Mouse (Mus musculus) cerebellum, adult 2 months (tissue): ENCODE results near the gene Fam71a. TPM values are rescaled to one million over a fixed set of nuclear protein-coding genes. Genes with fewer than 3 reads are reported as not detected.
"Not testable (repeated sequence)": the region's sequence is repeated elsewhere in the genome, so short reads cannot be mapped to it uniquely, and the experiment has no call there.

Source experiments
- DNase-seq, 2 experiments: peaks; one replicate each; pipeline ENCODE4 v3.0.0; 2021
- H3K27ac ChIP-seq: fragments of 200-500 bp; 2 replicates; pipeline ENCODE4 v1.5.1; 2012; ENCODE audit warnings: low read length, control low read depth, inconsistent platforms; ENCODE audit not compliant: insufficient read depth
- H3K27me3 ChIP-seq: fragments of 200-500 bp; 2 replicates; pipeline ENCODE4 v1.6.1; 2012; ENCODE audit warnings: inconsistent platforms, mild to moderate bottlenecking, low read length, moderate library complexity; ENCODE audit not compliant: control insufficient read depth, insufficient read depth
- H3K4me1 ChIP-seq: fragments of 200-500 bp; 2 replicates; pipeline ENCODE4 v1.6.1; 2011; ENCODE audit warnings: low read length; ENCODE audit not compliant: control insufficient read depth, insufficient read depth
- H3K4me3 ChIP-seq: fragments of 200-500 bp; replicated peaks from 2 replicates; pipeline ENCODE3; 2011; ENCODE audit warnings: mild to moderate bottlenecking, low read depth, low read length, control low read depth; ENCODE audit not compliant: insufficient read depth
- CTCF ChIP-seq: fragments of 200-500 bp; IDR thresholded peaks from 2 replicates; pipeline ENCODE4 v1.5.1; 2011; ENCODE audit warnings: low read depth, mild to moderate bottlenecking, control low read depth, low read length, moderate library complexity, borderline replicate concordance; ENCODE audit not compliant: insufficient read depth
- POLR2A ChIP-seq: fragments of 200-500 bp; IDR thresholded peaks from 2 replicates; pipeline ENCODE4 v1.6.1; 2011; ENCODE audit warnings: low read length, control low read depth, borderline replicate concordance; ENCODE audit not compliant: insufficient read depth
- WGBS: fragments of 180-500 bp; shearing (Covaris S2); methylation state at CpG from one replicate; pipeline ENCODE4 v1.1.7; 2018; 5-methylcytosine and 5-hydroxymethylcytosine counted together
- polyA plus RNA-seq: library from polyadenylated mRNA; depleted of rRNA; stranded (reverse); fragments of >200 nt; gene quantifications from 2 replicates; pipeline ENCODE4 v1.2.3, GENCODE M21; 2012

Gene Fam71a
- polyA plus RNA-seq, 1 experiment = not detected

- Histone ChIP-seq H3K27ac (no peak overlapping the region), H3K4me1 (no peaks in the 10 kb centered on the region), H3K27me3 (no peaks in the 10 kb centered on the region; the same call in 1 of the 2 replicates), H3K4me3 (no peak overlapping the region)
- no peak for TF ChIP-seq POLR2A
- TF ChIP-seq CTCF = no peak
- 44% methylated on average over 15 of the region's 15 CpGs for WGBS
- DNase-seq = no peak
These were observed 14.0 kb upstream of the Fam71a start for GRCm38 (mm10) chr1:191178511-191179188.

GRCm38 (mm10) chr1:191176887-191177286, 12.3 kb upstream of the Fam71a start:
- Histone ChIP-seq H3K4me3 (no peak overlapping the region), H3K27ac (no peak overlapping the region), H3K4me1 (no peaks in the 10 kb centered on the region), H3K27me3 (no peaks in the 10 kb centered on the region; the same call in 1 of the 2 replicates)
- TF ChIP-seq POLR2A = no peak
- no peak for TF ChIP-seq CTCF
- WGBS = 85% methylated on average over 7 of the region's 7 CpGs
- no peak for DNase-seq

GRCm38 (mm10) chr1:191172487-191172886, 7.9 kb upstream of the Fam71a start:
- TF ChIP-seq POLR2A (no peak), CTCF (peak; percentile 45; the same call in 1 of the 2 replicates)
- no peak overlapping the region for H3K4me3 ChIP-seq
- 14% methylated on average over 6 of the region's 6 CpGs for WGBS

DNA sequence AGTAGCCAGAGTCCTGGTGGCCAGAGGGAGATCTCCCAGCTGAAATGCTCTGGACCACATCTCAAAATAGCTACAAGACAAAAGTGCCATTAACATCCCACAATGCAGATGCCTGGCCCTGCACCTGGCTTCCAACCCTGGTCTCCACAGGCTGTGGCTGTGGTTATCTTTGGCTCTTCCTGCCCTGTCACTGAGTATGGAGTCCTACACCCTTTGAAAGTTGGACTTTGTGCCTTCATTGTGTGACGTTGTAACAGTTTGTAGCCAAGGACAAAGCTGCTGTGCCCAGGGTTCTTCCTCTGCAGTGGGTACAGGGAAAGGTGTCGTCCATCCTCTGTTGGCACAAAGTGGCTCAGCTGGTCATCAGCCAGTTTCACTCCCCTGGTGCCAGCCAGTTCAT, 5.8 kb upstream of the Fam71a start:
- WGBS = 40% methylated on average over 2 of the region's 2 CpGs

More at GRCm38 (mm10) chr1:191172487-191172886, 7.9 kb upstream of the Fam71a start:
- H3K27me3 ChIP-seq = no peaks in the 10 kb centered on the region
- no peak for DNase-seq
- H3K4me1 ChIP-seq = no peaks in the 10 kb centered on the region; the same call in 1 of the 2 replicates
- H3K27ac ChIP-seq = no peak overlapping the region

GRCm38 (mm10) chr1:191166189-191166588, 1.6 kb upstream of the Fam71a start:
- Histone ChIP-seq H3K27ac (no peak overlapping the region), H3K27me3 (no peaks in the 10 kb centered on the region), H3K4me3 (no peak overlapping the region), H3K4me1 (no peaks in the 10 kb centered on the region; the same call in 1 of the 2 replicates)
- no peak for DNase-seq
- TF ChIP-seq POLR2A (no peak), CTCF (no peak)
- WGBS = 89% methylated on average over 4 of the region's 4 CpGs

More for the DNA sequence above, 5.8 kb upstream of the Fam71a start:
- DNase-seq = no peak
- H3K4me3 ChIP-seq = no peak overlapping the region
- H3K27me3 ChIP-seq = no peaks in the 10 kb centered on the region
- no peaks in the 10 kb centered on the region; the same call in 1 of the 2 replicates for H3K4me1 ChIP-seq
- no peak overlapping the region for H3K27ac ChIP-seq
- no peak for TF ChIP-seq CTCF

GRCm38 (mm10) chr1:191154314-191154713, 10.3 kb downstream of the Fam71a start:
- WGBS = 63% methylated on average over 3 of the region's 3 CpGs
- no peak overlapping the region for H3K4me3 ChIP-seq
- no peak overlapping the region for H3K27ac ChIP-seq
- no peak for DNase-seq
- H3K27me3 ChIP-seq = no peaks in the 10 kb centered on the region
- no peaks in the 10 kb centered on the region for H3K4me1 ChIP-seq
- TF ChIP-seq CTCF = no peak
- TF ChIP-seq POLR2A = no peak

DNA sequence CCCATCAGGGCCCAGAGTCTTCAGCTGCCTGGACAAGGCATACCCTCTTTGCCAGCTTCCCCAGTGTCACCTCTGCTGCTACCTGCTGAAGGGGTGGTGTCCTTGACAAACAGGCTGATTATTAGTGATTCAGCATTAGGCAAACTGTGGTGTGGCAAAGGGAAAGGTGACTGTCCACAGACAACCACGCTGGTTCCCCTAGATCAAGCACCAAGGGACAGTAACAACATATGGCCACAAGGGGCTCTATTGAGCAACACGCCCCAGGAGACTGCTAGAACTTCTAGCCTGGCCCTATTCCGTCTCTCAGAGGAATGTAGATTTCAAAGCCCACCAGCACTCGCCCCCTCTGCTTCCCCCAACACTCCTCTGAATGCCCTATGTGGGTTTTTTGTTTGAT, 11.6 kb downstream of the Fam71a start:
- H3K27me3 ChIP-seq = no peaks in the 10 kb centered on the region
- TF ChIP-seq POLR2A = no peak
- peak; percentile 76 for TF ChIP-seq CTCF
- H3K4me3 ChIP-seq = no peak overlapping the region
- no peaks in the 10 kb centered on the region for H3K4me1 ChIP-seq
- H3K27ac ChIP-seq = no peak overlapping the region
- 16% methylated on average over 4 of the region's 4 CpGs for WGBS
- peak; percentile 17 to 44 for DNase-seq

GRCm38 (mm10) chr1:191150924-191151605, 13.6 kb downstream of the Fam71a start:
- no peak for DNase-seq
- no peaks in the 10 kb centered on the region for H3K27me3 ChIP-seq
- no peak for TF ChIP-seq POLR2A
- TF ChIP-seq CTCF = no peak
- H3K27ac ChIP-seq = no peak overlapping the region
- 75% methylated on average over 8 of the region's 8 CpGs for WGBS
- no peaks in the 10 kb centered on the region for H3K4me1 ChIP-seq
- H3K4me3 ChIP-seq = no peak overlapping the region

GRCm38 (mm10) chr1:191149489-191149888, 15.1 kb downstream of the Fam71a start:
- DNase-seq, H3K4me3 ChIP-seq, H3K27me3 ChIP-seq, H3K27ac ChIP-seq, H3K4me1 ChIP-seq: not testable (repeated sequence)
- WGBS = 78% methylated on average over 5 of the region's 5 CpGs
